Mouse (Mus musculus): Measurements from ENCODE around the gene Dcaf17.

The Dcaf17 gene

DNA sequence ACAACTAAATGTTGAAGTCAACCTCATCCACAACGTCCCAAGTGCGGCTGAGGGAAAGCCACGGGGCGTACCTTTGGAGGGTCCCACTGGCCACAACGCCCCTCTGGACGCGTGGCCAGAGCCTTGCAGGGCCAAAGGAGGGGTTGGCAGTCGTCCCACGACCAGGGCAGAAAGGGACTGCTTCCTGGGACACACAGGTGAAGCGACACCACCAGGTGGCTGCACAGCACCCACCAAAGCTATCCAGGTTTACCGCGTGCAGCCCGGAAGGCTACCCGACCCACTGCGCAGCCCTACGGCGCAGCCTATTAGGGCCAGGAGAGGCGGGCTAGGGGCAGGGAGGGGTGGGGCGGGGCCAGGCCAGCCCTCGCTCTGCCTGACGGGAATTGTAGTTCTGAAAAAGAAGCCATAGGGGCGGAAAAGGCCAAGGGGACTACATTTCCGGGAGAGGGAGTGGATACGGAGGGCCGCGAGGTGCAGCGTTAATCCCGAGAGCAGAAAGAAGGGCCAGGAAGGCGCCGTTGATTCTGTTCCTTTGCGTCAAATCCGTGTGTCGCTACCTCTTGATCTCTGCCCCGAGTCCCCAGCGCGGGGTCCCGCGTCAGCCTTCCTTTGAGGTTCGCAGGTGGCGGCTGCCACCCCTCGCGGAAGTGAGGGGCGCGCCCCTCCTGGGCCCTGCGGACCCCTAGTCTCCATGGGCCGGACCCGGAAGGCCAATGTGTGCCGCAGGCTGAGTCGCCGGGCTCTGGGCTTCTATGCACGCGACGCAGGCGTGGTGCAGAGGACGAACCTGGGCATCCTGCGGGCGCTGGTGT lies at the start of gene Dcaf17, which contains the start of gene Mettl8:
Gene Dcaf17, plus strand, starts transcription at position 29 of the 815 bp plus-strand sequence.
Gene Mettl8, minus strand, starts transcription at position 284 of the 815 bp plus-strand sequence.
- DNase-seq: peak; percentile 97

DNA sequence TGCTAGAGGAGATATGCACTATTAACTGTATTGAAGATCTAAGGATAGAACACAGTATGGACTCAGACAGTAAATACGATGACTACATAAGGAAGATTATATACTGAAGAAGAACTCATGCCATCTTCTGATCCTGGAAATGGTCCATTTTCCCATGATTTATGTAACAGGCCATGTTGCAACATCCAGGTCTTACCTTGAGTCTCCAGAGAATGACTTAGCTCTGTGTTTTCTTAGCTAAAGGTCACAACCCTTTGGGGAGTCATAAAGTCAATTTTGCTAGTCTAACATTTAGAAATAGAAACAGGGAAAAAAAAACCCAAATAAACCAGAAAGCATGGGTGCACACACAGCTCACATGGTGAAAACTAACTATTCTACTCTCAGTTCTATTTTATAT lies 43.3 kb upstream of the Dcaf17 start:
- DNase-seq: no peak

DNA sequence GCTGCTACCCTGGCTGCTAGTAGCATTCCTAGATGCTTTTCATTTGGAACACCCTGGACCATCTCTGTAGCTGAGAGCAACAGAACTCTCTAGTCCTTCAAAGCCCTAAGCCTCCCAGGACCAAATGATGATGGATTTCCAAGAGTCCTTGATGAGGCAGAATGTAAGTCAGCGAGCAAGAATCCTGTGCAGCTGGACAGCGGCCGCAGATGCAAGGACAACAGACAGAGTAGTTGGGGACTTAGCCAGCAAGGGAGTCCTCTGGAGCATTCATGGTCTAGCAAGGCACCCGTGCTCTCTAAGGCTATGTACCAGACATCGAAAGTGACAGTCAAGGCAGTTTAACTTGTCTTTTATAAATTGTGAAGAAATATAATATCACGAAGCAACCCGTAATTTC lies 41.6 kb upstream of the Dcaf17 start:
- DNase-seq: no peak

GRCm38 (mm10) chr2:71019277-71019676 lies 35.9 kb upstream of the Dcaf17 start:
- no peak for DNase-seq

GRCm38 (mm10) chr2:71019704-71020375 lies 35.3 kb upstream of the Dcaf17 start:
- no peak for DNase-seq

- DNase-seq: no peak
These were observed 34.5 kb upstream of the Dcaf17 start for GRCm38 (mm10) chr2:71020674-71021073.

- no peak for DNase-seq
These were observed 32.1 kb upstream of the Dcaf17 start for GRCm38 (mm10) chr2:71022991-71023390.

GRCm38 (mm10) chr2:71023986-71024385 lies 31.1 kb upstream of the Dcaf17 start:
- DNase-seq: no peak

DNA sequence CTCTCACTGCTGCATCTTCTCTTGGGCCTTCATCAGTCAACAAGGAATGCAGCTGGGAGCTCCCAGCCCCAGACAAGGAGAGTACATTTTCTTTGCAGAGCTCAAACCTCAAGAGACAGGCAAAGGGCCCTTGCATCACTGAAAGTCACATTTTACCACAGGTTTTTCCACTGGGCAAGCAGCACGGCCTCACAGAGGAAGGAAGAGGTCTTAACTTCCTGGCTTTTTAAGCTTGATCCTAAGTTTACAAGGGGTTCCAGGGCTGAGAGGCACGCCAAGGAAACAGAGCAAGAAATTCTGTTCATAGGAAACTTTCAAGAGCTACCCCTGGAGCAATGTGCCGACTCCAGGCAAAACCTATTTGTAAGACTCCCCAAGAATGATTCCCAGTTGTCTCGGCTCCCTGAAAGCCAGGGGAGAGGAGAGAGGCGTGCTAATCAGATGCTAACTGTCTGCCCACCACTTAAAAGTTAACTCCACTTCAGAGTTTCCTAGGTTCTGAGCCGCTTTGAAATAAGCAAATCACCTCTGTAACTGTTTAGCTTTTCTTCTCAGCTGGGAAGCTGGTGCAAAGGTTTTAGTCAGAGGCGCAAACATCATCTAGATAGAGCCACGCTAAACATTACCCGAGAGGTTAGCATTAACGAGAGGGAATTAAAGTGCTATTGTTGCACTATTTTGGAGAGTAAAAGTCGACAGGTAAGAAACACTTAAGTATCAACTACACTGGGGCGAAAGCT lies 29.4 kb upstream of the Dcaf17 start:
- no peak for DNase-seq

DNA sequence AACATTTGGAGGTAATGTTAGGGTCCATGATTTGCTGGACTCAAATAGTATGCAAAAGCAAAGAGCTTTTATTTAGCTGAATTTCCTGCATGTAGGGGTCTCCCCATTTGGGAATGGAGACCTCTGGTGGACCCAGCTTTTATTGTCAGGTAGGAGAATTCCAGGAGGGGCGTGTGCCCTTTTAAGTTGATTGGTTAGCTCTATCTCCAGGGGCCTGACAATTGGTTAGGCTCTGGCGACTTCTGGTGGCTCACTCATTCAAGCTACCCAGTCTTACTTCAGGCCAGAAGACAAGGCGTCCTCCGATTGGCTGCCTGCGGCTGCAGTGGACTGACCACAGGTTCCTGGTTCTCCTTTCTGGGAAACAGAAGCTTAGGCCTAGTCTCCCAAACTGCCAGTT lies 28.3 kb upstream of the Dcaf17 start:
- DNase-seq: peak; percentile 36

GRCm38 (mm10) chr2:71027631-71028030 lies 27.5 kb upstream of the Dcaf17 start:
- DNase-seq: no peak

DNA sequence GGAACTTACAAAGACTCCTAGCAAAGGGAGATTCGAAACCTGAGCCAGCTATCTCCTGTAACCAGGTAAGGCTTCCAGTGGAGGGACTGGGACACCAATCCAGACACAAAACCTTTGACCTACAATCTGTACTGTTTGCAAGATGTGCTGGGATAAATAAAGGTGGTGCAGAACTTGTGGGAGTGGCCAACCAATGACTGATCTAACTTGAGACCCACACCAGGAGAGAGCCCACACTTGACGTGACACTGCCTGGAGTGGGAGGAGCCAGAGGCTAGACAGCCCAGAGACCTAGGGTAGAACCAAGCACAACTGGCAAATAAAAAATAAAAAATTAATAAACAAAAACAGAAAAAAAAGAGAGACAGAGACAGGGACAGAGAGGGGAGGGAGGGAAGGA lies 24.5 kb upstream of the Dcaf17 start:
- no peak for DNase-seq

DNA sequence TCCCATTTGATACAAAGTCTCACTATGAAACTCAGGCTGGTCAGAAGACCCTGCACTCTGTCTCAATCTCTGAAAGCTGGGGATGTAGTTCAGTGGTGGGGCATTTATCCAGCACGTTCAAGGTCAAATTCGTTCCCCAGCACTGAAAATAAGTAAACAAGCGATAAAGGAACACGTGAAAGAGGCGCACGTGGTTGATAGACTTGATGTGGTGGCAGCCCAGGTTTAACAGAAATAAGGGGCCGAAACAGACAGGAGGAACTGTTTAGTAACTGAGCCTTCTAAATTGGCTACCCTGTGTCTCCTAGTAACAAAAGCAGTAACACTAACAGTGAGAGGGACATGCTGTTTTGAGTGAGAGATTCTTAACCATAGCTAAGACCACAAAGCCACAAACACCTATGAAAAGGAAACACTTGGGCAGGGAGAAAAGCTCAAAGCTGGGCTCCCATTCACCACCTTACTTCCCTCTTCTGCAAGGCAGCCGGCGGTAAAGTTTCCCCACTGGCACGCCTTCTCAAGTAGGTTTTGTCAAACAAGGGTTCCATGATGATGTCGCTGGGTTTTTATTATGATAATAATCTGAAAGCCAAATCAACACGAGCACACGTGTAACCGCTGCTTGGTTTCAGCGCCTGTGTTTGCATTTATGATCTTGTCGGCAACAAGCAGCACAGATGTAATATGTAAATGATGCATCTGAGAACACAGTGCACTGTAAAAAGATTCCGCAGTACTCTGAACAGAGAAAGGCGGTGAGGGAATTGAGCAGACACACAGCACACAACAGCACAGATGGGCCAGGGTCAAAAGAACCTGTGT lies 22.9 kb upstream of the Dcaf17 start:
- DNase-seq: no peak

DNA sequence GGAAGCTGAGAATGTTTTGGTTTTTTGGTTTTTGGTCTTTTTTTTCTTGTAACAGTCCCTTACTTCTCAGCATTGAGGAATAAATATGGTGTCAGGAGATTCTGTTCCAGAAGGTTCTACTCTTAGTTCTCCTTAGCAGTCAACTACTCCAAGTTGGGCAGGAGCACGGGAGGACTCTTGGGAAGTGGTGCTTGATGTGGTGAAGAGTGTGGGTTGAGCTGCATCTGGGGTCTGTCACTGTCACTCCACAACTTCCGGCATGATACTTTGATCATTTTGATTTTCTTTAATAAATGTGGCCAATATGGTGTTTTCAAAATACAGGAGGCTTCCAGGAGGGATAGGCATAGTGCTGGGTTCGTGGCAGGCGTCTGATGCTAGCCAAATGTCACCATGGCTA lies 22.1 kb upstream of the Dcaf17 start:
- DNase-seq: no peak

DNA sequence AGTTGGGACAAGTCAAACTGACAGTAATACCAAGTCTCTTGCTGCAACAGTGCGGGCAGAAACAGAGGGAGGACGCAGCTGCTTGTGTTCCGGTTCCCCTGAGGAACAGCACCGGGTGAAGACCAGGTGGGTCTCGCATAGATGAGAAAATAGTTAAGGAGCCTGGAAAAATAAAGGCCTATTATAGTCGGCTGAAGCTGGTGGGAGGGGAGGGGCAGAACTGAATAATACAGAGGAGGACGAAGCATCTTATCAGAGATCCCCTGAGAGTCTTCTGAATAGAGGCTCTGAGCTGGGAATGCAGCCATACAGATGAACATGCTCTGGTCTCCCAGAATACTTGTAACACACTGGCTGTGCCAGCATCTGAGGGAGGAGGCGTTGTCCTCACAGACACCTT lies 21.1 kb upstream of the Dcaf17 start:
- DNase-seq: no peak

DNA sequence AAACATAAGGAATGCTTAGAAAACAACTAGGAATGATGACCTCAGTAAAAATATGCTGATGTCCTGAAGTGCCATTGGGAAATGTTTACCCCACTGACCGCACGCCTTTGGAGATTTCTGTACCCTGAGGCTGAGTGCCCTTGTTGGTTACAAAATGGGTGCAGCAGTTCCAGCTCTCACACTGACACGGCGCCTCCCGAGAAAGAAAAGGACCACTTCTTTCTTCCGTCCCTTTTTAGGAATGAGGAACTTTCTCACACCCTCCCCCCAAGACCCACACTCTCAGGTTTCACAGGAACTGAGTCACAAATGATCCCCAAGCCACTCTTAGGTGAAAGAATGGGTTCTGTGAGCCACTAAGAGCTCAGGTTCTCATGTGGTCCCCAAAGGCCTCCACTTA lies 17.7 kb upstream of the Dcaf17 start:
- DNase-seq: no peak

- peak; percentile 63 for DNase-seq
These were observed 15.5 kb upstream of the Dcaf17 start for GRCm38 (mm10) chr2:71039522-71040121.

DNA sequence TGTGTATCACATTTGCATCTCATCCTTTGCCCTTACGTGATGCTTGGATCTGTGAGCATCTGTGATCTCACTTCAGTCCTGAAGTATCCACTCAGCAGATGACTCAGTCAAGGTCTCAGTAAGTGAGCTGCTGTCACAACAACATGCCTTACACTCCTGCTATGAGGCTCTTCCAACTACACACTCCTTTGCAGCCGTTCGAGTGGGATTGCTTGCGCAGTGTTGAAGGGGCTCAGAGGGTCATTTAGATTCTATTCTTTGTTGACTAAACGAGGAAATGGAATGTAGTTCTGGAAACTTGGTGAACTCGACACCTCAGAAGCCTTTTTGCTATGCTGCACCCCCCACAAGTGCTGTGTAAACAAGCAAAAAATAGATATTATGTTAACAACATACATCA lies 9.0 kb upstream of the Dcaf17 start:
- DNase-seq: no peak

DNA sequence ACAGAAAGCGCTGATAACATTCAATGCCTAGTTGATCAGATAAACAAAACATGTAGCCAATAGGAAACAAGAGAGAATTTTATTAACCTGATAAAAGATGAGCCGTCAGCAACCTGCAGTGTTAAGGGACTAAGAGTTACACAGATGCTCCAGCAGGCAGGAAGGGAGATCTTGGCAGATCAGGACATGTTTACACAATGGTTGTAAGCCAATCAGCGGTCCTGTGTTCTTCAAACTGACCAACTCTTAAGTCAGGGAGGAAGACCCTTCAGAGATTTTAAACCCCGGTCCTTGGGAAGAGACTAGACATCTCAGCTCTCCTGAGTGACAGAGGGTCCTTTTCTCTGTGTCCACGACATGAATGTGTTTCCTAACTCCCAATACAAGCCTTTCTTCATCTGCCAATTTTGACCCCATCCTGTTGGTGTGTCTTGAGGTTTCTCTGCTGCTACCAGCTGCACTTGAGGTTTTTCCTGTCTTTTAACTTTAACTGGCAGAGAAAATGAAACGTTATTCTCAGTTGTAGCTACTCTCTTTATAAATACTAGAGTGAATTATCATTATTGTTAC lies 8.3 kb upstream of the Dcaf17 start:
- DNase-seq: no peak

DNA sequence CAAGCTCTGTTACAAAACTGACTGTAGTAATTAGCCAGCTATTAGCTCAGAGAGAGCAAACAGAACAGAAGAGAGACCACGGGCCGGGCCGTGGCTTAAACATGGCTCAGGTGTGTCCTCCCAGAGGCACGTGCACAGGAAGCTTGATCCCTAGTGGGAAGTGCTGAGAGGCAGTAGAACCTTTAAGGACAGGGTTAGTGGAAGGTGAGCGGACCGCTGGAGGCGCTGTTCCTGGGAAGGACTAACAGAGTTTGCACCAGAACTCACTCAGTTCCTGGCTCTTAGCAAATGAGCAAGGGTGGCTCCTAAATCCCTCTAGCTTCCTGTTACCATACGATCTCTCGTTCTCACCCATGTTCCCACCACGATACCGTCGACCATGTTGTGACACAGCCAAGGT lies 6.2 kb upstream of the Dcaf17 start:
- no peak for DNase-seq

DNA sequence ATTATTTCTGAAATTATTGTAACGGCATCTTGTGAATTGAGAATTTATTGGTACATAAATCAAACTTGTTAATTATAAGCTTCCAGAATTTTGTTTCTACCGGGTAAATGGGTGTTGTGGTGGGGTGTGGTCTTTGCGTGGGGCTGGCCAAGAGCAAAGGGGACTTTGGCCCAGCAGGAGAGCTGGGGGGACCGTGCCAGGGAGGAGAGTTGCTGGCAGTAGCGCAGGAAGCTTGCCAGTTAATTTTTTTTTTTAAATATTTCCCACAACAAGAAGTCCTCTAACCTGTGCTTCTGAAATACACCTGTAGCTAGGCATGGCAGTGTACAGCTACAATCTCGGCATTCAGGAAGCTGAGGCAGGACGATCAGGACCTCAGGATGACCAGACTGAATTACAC lies 4.6 kb upstream of the Dcaf17 start:
- no peak for DNase-seq

GRCm38 (mm10) chr2:71054716-71055115 lies 412 bp upstream of the Dcaf17 start:
- no peak for DNase-seq
